Mouse (Mus musculus): ENCODE results near the gene Erich6b.

DNA sequence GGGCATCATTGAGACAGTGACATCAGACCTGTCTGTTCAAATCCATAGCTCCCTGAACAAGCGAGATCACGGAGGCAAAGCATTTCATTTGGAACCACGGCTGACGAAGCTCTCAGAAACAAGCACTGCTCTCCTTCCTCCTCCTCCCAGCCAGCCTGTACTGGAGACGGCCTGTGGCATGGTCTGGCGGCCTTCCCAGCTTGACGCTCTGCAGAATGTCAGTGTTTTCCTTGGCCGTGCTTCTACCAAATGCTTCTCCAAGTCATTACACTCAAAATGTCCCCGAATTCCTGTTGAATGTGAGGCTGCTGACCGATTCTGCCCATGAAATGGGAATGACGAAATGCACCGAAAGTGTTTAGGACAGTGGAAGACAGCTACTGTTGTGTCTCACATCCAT lies 6.7 kb upstream of the Erich6b start:
- TF ChIP-seq CTCF (IDR thresholded peaks at IDR 0.05; ENCODE audit: low read depth, low read length): no peak
- no peak for TF ChIP-seq GATA1 (IDR thresholded peaks at IDR 0.05; ENCODE audit: borderline replicate concordance, low read length)
